Mouse (Mus musculus) forebrain, embryonic 16.5 days (tissue): Measurements from ENCODE around the gene Dyrk3. TPM values are rescaled to one million over a fixed set of nuclear protein-coding genes. Genes with fewer than 3 reads are reported as not detected.

Experiments
- ATAC-seq: fragments of 200-750 bp; cut with Nextera tagmentation; 2 replicates; pipeline ENCODE4 v1.8.0; 2017; ENCODE audit warnings: mild to moderate bottlenecking, moderate library complexity
- H3K27ac ChIP-seq: fragments of 300-500 bp; sonication (generic); 2 replicates; pipeline ENCODE4 v1.5.1; 2014; ENCODE audit warnings: low read length, control low read depth
- H3K27me3 ChIP-seq: fragments of 300-500 bp; sonication (generic); replicated peaks from 2 replicates; pipeline ENCODE4 v1.6.1; 2014; ENCODE audit warnings: low read length; ENCODE audit not compliant: control insufficient read depth, insufficient read depth
- H3K36me3 ChIP-seq: fragments of 300-500 bp; sonication (generic); 2 replicates; pipeline ENCODE4 v1.6.1; 2014; ENCODE audit not compliant: control insufficient read depth, insufficient read depth
- H3K4me1 ChIP-seq: fragments of 300-500 bp; sonication (generic); replicated peaks from 2 replicates; pipeline ENCODE4 v1.6.1; 2014; ENCODE audit warnings: low read length; ENCODE audit not compliant: control insufficient read depth, insufficient read depth
- H3K4me2 ChIP-seq: fragments of 300-500 bp; sonication (generic); 2 replicates; pipeline ENCODE4 v1.6.1; 2014; ENCODE audit warnings: mild to moderate bottlenecking, low read length, control low read depth
- H3K4me3 ChIP-seq: fragments of 300-500 bp; sonication (generic); replicated peaks from 2 replicates; pipeline ENCODE4 v1.5.1; 2014; ENCODE audit warnings: mild to moderate bottlenecking, low read length, control low read depth
- H3K9ac ChIP-seq: fragments of 300-500 bp; sonication (generic); replicated peaks from 2 replicates; pipeline ENCODE4 v1.6.1; 2014; ENCODE audit warnings: low read depth, low read length, control low read depth
- H3K9me3 ChIP-seq: fragments of 300-500 bp; sonication (generic); 2 replicates; pipeline ENCODE4 v1.6.1; 2016; ENCODE audit warnings: low read length; ENCODE audit not compliant: control insufficient read depth
- WGBS: fragments of 180-500 bp; shearing (Covaris S2); extraction: QIAGEN DNeasy Blood & Tissue Kit; methylation state at CpG from one replicate; pipeline ENCODE4 v1.1.7; 2014; 5-methylcytosine and 5-hydroxymethylcytosine counted together
- polyA plus RNA-seq: library from polyadenylated mRNA; unstranded; fragments of >200 nt; fragmentation: Nextera tagmentation; extraction: Ambion mirVana; gene quantifications from 2 replicates; pipeline ENCODE4 v1.2.1, GENCODE M21; 2015

Dyrk3 gene
- polyA plus RNA-seq, 1 experiment from 2014 or later = 19.5 TPM

- H3K4me3 ChIP-seq = no peak overlapping the region
- H3K36me3 ChIP-seq = no peaks in the 10 kb centered on the region
- no peaks in the 10 kb centered on the region for H3K9me3 ChIP-seq
- no peaks in the 10 kb centered on the region for H3K27me3 ChIP-seq
- no peak for ATAC-seq
- no peak overlapping the region for H3K9ac ChIP-seq
- WGBS = 69% methylated on average over 11 of the region's 11 CpGs
- peaks cover 27% of the 10 kb centered on the region for H3K4me1 ChIP-seq
- H3K4me2 ChIP-seq = peak overlapping the region; percentile 61
- no peak overlapping the region for H3K27ac ChIP-seq
These were observed 1.3 kb upstream of the Dyrk3 start for GRCm38 (mm10) chr1:131139102-131140095.

- H3K9me3 ChIP-seq = no peaks in the 10 kb centered on the region
- no peaks in the 10 kb centered on the region for H3K36me3 ChIP-seq
- H3K9ac ChIP-seq = peak overlapping the region; percentile 83
- H3K27me3 ChIP-seq = no peaks in the 10 kb centered on the region
- H3K4me3 ChIP-seq = peak overlapping the region; percentile 74
- H3K4me1 ChIP-seq = peaks cover 32% of the 10 kb centered on the region
- H3K4me2 ChIP-seq = peak overlapping the region; percentile 64
- ATAC-seq = peak; percentile 81
- H3K27ac ChIP-seq = peak overlapping the region; percentile 85
- WGBS = under 1% methylated on average over 27 of the region's 36 CpGs
These were observed 422 bp downstream of the Dyrk3 start for GRCm38 (mm10) chr1:131137717-131138118.

- WGBS = 3% methylated on average over 5 of the region's 5 CpGs
- H3K4me1 ChIP-seq = peaks cover 32% of the 10 kb centered on the region
- H3K27ac ChIP-seq = peak overlapping the region; percentile 39; the same call in 1 of the 2 replicates
- no peak for ATAC-seq
- H3K36me3 ChIP-seq = no peaks in the 10 kb centered on the region
- peak overlapping the region; percentile 74 for H3K4me3 ChIP-seq
- peak overlapping the region; percentile 64 for H3K4me2 ChIP-seq
- no peaks in the 10 kb centered on the region for H3K9me3 ChIP-seq
- no peaks in the 10 kb centered on the region for H3K27me3 ChIP-seq
- peak overlapping the region; percentile 51 for H3K9ac ChIP-seq
These were observed 1.0 kb downstream of the Dyrk3 start for GRCm38 (mm10) chr1:131137111-131137510.

GRCm38 (mm10) chr1:131135960-131136629, 2.0 kb downstream of the Dyrk3 start:
- no peak overlapping the region for H3K27ac ChIP-seq
- 65% methylated on average over 10 of the region's 10 CpGs for WGBS
- H3K4me2 ChIP-seq = peak overlapping the region; percentile 64
- H3K4me3 ChIP-seq = no peak overlapping the region; the same call in 1 of the 2 replicates
- no peaks in the 10 kb centered on the region for H3K36me3 ChIP-seq
- no peaks in the 10 kb centered on the region for H3K27me3 ChIP-seq
- no peak for ATAC-seq
- H3K9ac ChIP-seq = 0 out of 2 replicates have a peak overlapping the region, but pooled peaks have one; percentile 3
- peaks cover 32% of the 10 kb centered on the region for H3K4me1 ChIP-seq
- no peaks in the 10 kb centered on the region for H3K9me3 ChIP-seq

GRCm38 (mm10) chr1:131134942-131135522, 3.1 kb downstream of the Dyrk3 start:
- Histone ChIP-seq H3K27ac (peak overlapping the region; percentile 66), H3K4me2 (peak overlapping the region; percentile 37), H3K36me3 (peaks cover 3% of the 10 kb centered on the region; the same call in 1 of the 2 replicates), H3K9me3 (no peaks in the 10 kb centered on the region), H3K9ac (peak overlapping the region; percentile 6; the same call in 1 of the 2 replicates), H3K27me3 (no peaks in the 10 kb centered on the region), H3K4me3 (0 out of 2 replicates have a peak overlapping the region, but pooled peaks have one; percentile 12), H3K4me1 (peaks cover 32% of the 10 kb centered on the region)
- 24% methylated on average over 8 of the region's 8 CpGs for WGBS
- no peak for ATAC-seq

- peak; percentile 41 for ATAC-seq
- Histone ChIP-seq H3K27me3 (no peaks in the 10 kb centered on the region), H3K9me3 (no peaks in the 10 kb centered on the region), H3K4me3 (no peak overlapping the region), H3K36me3 (peaks cover 11% of the 10 kb centered on the region), H3K27ac (peak overlapping the region; percentile 66), H3K4me2 (peak overlapping the region; percentile 21), H3K9ac (0 out of 2 replicates have a peak overlapping the region, but pooled peaks have one; percentile 10), H3K4me1 (peaks cover 31% of the 10 kb centered on the region)
- WGBS = 7% methylated on average over 6 of the region's 6 CpGs
These were observed 3.9 kb downstream of the Dyrk3 start for GRCm38 (mm10) chr1:131134231-131134630.

- no peak for ATAC-seq
- 84% methylated on average over 11 of the region's 11 CpGs for WGBS
- H3K27ac ChIP-seq = no peak overlapping the region
- no peak overlapping the region for H3K4me3 ChIP-seq
- H3K9ac ChIP-seq = no peak overlapping the region
- no peaks in the 10 kb centered on the region for H3K4me1 ChIP-seq
- peaks cover 20% of the 10 kb centered on the region for H3K36me3 ChIP-seq
- no peaks in the 10 kb centered on the region for H3K27me3 ChIP-seq
- H3K4me2 ChIP-seq = no peak overlapping the region
- H3K9me3 ChIP-seq = no peaks in the 10 kb centered on the region
These were observed 12.0 kb downstream of the Dyrk3 start for GRCm38 (mm10) chr1:131125987-131126744.

- no peaks in the 10 kb centered on the region for H3K9me3 ChIP-seq
- ATAC-seq = no peak
- peaks cover 5% of the 10 kb centered on the region for H3K36me3 ChIP-seq
- no peak overlapping the region for H3K9ac ChIP-seq
- 67% methylated on average over 10 of the region's 10 CpGs for WGBS
- no peak overlapping the region for H3K27ac ChIP-seq
- no peaks in the 10 kb centered on the region for H3K27me3 ChIP-seq
- H3K4me3 ChIP-seq = no peak overlapping the region
- no peak overlapping the region for H3K4me2 ChIP-seq
- H3K4me1 ChIP-seq = no peaks in the 10 kb centered on the region
These were observed 14.4 kb downstream of the Dyrk3 start for GRCm38 (mm10) chr1:131123522-131124265.
